Mouse (Mus musculus): ENCODE data around the gene Msl2. TPM values are rescaled to one million over a fixed set of nuclear protein-coding genes. Genes with fewer than 3 reads are reported as not detected.

Gene Msl2
- polyA plus RNA-seq, 1 experiment = 12.9 TPM

Other genes with a start within 250 kb of the Msl2 start
- gene Pccb, start 39.2 kb upstream of the Msl2 start, polyA plus RNA-seq (2012; ENCODE audit: insufficient read depth, insufficient read length, missing spikeins) = 394 and 426 TPM in 2 replicates
- 13.0 and 17.2 TPM in 2 replicates for gene Ppp2r3a, start 177.7 kb downstream of the Msl2 start, polyA plus RNA-seq (2012; ENCODE audit: insufficient read depth, insufficient read length, missing spikeins)